Mouse (Mus musculus): ENCODE results near the gene Cwc27. TPM values are rescaled to one million over a fixed set of nuclear protein-coding genes. Genes with fewer than 3 reads are reported as not detected.

The Cwc27 gene
- polyA plus RNA-seq, 1 experiment from 2014 or later: 7.0 TPM

DNA sequence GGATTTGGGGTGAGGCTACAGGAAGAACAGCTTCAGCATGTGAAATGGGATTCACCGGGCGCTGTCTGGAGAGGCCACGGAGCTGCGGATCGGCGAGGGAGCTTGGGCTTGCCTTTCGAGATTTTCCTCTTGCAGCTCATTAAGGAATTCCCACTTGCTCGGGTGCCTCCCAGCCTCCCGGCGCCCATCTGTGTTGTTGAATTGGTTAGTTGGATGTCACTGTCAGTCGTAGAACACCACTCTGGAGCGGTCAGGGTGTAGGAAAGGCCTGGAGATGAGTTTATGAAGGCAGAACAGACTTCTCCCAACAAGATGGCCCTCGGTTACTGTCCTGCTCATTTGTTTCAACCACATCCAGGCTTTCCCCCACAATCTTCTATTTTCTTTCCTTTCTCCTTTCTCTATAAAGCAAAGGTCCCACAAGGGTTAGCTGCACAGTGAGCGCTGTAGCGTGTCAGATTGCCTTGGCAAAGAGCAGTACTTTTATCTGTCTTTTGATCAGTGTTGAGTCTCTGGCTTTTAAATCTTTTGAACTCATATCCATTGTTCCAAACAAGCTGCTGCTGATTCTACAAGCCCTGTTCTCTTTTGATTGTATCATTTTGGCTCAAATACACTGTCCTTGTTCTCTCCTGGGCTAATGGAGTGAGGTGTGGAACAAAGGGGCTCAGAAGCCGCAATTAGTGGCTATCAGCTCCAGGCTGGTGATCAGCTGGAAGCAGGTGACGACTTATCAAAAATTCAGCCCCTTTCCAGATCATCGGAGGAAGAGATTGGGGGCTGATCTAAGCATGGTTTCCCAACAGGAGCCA is 200.7 kb downstream of the Cwc27 start:
- 77% methylated on average over 18 of the region's 18 CpGs for whole genome bisulfite sequencing (ENCODE audit: insufficient replicate concordance)
- no peaks in the 10 kb centered on the region for H3K27me3 ChIP-seq (ENCODE audit: control insufficient read depth, insufficient read depth, low read depth, low read length)

DNA sequence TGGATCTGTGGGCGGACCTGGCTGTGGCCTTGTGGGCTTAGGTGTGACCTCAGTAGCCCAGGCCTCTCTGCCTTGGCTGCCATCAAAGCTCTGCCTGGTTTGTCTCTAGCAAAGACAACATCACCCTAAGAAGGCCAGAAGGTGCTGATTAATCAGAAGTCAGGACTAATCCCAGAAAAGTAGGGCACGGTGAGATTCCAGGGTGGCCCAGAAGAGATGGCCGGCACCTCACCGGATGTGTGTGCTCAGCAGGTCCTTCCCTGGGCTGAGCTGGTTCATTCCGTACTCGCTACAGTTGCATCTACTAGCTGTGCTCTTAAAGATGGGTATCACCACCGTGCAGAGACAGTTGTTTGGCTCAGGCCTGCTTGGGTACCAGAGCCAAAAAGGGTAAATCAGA is 201.8 kb downstream of the Cwc27 start:
- Histone ChIP-seq H3K4me2 (ENCODE audit: low read depth, low read length) (no peak overlapping the region), H3K36me3 (ENCODE audit: control insufficient read depth, insufficient read depth) (no peaks in the 10 kb centered on the region), H3K4me3 (ENCODE audit: low read depth, low read length) (no peak overlapping the region), H3K9ac (ENCODE audit: low read depth, low read length) (no peak overlapping the region), H3K27ac (ENCODE audit: low read length) (no peak overlapping the region), H3K9me3 (replicated peaks; ENCODE audit: control insufficient read depth, low read length) (no peaks in the 10 kb centered on the region), H3K27me3 (ENCODE audit: control insufficient read depth, insufficient read depth, low read depth, low read length) (no peaks in the 10 kb centered on the region), H3K4me1 (ENCODE audit: control insufficient read depth, low read depth, low read length) (no peaks in the 10 kb centered on the region)
- ATAC-seq (ENCODE audit: low read depth): no peak
- WGBS (ENCODE audit: insufficient replicate concordance): 77% methylated on average over 7 of the region's 7 CpGs

More for the DNA sequence above, 200.7 kb downstream of the Cwc27 start:
- H3K9me3 ChIP-seq (replicated peaks; ENCODE audit: control insufficient read depth, low read length): no peaks in the 10 kb centered on the region
- H3K4me3 ChIP-seq (ENCODE audit: low read depth, low read length): no peak overlapping the region
- H3K4me1 ChIP-seq (ENCODE audit: control insufficient read depth, low read depth, low read length): no peaks in the 10 kb centered on the region
- no peak for ATAC-seq (ENCODE audit: low read depth)
- no peaks in the 10 kb centered on the region for H3K36me3 ChIP-seq (ENCODE audit: control insufficient read depth, insufficient read depth)
- H3K27ac ChIP-seq (ENCODE audit: low read length): no peak overlapping the region
- no peak overlapping the region for H3K9ac ChIP-seq (ENCODE audit: low read depth, low read length)
- H3K4me2 ChIP-seq (ENCODE audit: low read depth, low read length): no peak overlapping the region

DNA sequence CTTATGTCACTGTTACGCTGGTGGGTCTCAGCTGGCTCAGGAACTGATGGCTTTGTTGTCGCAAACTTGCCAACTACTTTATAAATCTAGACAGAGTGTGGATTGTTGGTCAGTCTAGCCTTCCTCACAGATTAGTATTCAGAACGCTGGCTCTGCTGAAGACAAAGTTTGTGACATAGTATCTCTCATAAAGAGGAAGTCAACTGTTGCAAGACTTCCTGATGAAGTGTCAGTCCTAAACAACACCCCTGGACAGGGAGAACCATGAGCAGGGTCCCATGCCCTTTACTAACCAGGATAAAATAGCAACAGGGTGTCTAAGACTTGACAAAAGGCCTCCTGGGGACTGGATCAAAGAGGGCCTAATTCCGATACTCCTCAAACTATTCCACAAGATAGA is 205.6 kb downstream of the Cwc27 start:
- no peaks in the 10 kb centered on the region for H3K4me1 ChIP-seq (ENCODE audit: control insufficient read depth, low read depth, low read length)
- no peak overlapping the region for H3K9ac ChIP-seq (ENCODE audit: low read depth, low read length)
- H3K9me3 ChIP-seq (replicated peaks; ENCODE audit: control insufficient read depth, low read length): no peaks in the 10 kb centered on the region
- H3K4me2 ChIP-seq (ENCODE audit: low read depth, low read length): no peak overlapping the region
- H3K27ac ChIP-seq (ENCODE audit: low read length): no peak overlapping the region
- no peak overlapping the region for H3K4me3 ChIP-seq (ENCODE audit: low read depth, low read length)
- WGBS (ENCODE audit: insufficient replicate concordance): 56% methylated on average over 4 of the region's 4 CpGs
- ATAC-seq (ENCODE audit: low read depth): peak; percentile 35
- no peaks in the 10 kb centered on the region for H3K36me3 ChIP-seq (ENCODE audit: control insufficient read depth, insufficient read depth)
- no peaks in the 10 kb centered on the region for H3K27me3 ChIP-seq (ENCODE audit: control insufficient read depth, insufficient read depth, low read depth, low read length)

DNA sequence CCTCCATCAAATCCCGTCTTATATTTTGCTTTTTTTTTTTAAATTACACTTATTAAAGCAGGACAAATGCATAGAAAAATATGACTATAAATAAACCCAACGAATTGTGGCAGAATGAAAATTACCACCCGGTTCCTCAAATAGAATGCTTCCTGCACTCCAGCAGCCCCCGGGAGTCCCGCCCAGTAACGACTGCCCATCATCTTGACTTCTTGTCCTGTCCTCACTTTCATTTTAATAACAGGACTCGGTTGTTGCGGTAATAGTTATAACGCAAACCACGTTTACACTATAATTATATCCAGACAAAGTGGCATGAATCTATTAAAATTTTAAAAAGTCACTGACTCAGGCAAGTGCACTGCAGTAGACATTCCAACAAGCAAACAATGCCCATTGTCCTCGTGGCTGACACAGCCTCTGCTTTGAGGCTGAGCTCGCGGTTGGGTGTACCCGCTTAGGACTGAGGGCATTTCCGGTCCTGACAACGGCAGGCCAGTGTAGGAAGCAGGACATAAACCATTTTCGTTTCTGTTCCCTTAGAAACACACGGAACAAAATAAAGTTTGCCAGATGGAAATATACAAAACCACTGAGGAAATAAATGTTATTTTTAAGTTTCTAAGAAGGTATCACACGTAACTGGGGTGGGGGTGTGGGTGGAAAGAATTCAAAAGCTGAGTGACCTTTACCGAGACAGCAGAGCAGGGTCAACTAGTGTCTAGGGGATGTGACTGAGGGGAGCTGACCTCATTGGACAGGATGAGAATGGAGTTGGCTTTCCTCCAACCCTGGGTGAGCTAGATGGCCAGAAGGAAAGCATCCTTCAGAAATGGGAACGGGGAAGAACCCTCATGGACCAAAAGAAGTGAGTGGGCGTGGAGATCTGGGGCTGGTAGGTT is 206.5 kb downstream of the Cwc27 start:
- ATAC-seq (ENCODE audit: low read depth): 0 out of 2 replicates have a peak, but pooled peaks have one; percentile 59
- Histone ChIP-seq H3K4me2 (ENCODE audit: low read depth, low read length) (peak overlapping the region; percentile 44), H3K4me3 (ENCODE audit: low read depth, low read length) (peak overlapping the region; percentile 39), H3K27ac (ENCODE audit: low read length) (no peak overlapping the region), H3K27me3 (ENCODE audit: control insufficient read depth, insufficient read depth, low read depth, low read length) (no peaks in the 10 kb centered on the region), H3K9ac (ENCODE audit: low read depth, low read length) (no peak overlapping the region), H3K36me3 (ENCODE audit: control insufficient read depth, insufficient read depth) (no peaks in the 10 kb centered on the region), H3K4me1 (ENCODE audit: control insufficient read depth, low read depth, low read length) (no peaks in the 10 kb centered on the region), H3K9me3 (replicated peaks; ENCODE audit: control insufficient read depth, low read length) (no peaks in the 10 kb centered on the region)
- 32% methylated on average over 22 of the region's 22 CpGs for whole genome bisulfite sequencing (ENCODE audit: insufficient replicate concordance)

DNA sequence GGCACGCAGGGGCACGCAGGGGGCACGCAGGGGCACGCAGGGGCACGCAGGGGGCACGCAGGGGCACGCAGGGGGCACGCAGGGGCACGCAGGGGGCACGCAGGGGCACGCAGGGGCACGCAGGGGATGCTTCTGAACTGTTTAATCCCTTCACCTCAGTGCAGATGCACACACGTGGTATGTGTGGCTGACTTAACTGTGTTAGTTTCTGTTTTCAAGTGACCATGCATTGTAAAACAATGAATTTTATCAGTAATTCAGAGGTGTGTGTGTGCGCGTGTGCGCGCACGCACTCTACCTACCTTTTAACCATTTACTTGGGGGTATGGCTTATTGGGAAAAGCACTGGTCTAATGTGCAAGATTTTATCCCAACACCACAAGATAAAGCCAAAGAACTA is 208.4 kb downstream of the Cwc27 start:
- Histone ChIP-seq H3K27me3 (ENCODE audit: control insufficient read depth, insufficient read depth, low read depth, low read length) (no peaks in the 10 kb centered on the region), H3K4me1 (ENCODE audit: control insufficient read depth, low read depth, low read length) (no peaks in the 10 kb centered on the region), H3K4me2 (ENCODE audit: low read depth, low read length) (no peak overlapping the region), H3K9ac (ENCODE audit: low read depth, low read length) (no peak overlapping the region), H3K9me3 (replicated peaks; ENCODE audit: control insufficient read depth, low read length) (no peaks in the 10 kb centered on the region), H3K27ac (ENCODE audit: low read length) (no peak overlapping the region), H3K36me3 (ENCODE audit: control insufficient read depth, insufficient read depth) (no peaks in the 10 kb centered on the region), H3K4me3 (ENCODE audit: low read depth, low read length) (no peak overlapping the region)
- 73% methylated on average over 18 of the region's 18 CpGs for WGBS (ENCODE audit: insufficient replicate concordance)
- no peak for ATAC-seq (ENCODE audit: low read depth)

DNA sequence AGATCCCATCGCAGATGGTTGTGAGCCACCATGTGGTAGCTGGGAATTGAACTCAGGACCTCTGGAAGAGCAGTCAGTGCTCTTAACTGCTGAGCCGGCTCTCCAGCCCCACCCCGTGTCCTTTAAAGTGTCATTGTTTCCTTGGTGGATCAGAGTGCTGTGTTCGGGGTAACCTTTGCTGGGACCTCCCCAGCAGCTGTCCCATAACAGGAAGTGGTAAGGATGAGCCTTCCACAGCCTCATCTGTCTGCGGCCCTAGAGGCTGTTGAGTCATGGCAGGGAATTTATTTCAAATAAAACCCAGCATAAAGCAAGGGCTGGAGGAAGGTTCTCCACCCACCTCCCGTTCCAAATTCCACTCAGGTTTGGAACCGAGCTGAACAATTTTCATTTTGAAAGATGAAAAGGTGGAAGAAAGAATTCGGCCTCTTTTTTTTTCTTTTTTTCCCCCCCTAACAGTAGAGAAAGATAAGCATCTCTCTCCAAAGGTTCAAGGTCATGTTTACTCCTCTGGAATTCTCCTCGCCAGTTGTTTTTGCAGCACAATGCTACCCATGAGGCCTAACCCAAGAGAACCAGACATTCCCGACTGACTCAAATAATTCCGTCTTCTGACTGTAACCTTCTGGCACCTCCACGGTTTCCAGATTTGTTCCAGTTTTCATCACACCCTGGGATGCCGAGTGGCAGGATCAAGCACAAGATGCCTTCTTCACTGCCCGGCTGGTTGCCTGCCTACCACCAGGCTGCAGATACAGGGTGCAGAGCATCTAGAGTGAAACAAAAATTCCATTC is 210.0 kb downstream of the Cwc27 start:
- no peaks in the 10 kb centered on the region for H3K27me3 ChIP-seq (ENCODE audit: control insufficient read depth, insufficient read depth, low read depth, low read length)
- H3K4me2 ChIP-seq (ENCODE audit: low read depth, low read length): no peak overlapping the region
- ATAC-seq (ENCODE audit: low read depth): no peak; the same call in 1 of the 2 replicates
- H3K9ac ChIP-seq (ENCODE audit: low read depth, low read length): no peak overlapping the region
- WGBS (ENCODE audit: insufficient replicate concordance): 45% methylated on average over 14 of the region's 14 CpGs
- H3K36me3 ChIP-seq (ENCODE audit: control insufficient read depth, insufficient read depth): no peaks in the 10 kb centered on the region
- no peaks in the 10 kb centered on the region for H3K4me1 ChIP-seq (ENCODE audit: control insufficient read depth, low read depth, low read length)
- H3K27ac ChIP-seq (ENCODE audit: low read length): no peak overlapping the region
- H3K4me3 ChIP-seq (ENCODE audit: low read depth, low read length): no peak overlapping the region
- no peaks in the 10 kb centered on the region for H3K9me3 ChIP-seq (replicated peaks; ENCODE audit: control insufficient read depth, low read length)

DNA sequence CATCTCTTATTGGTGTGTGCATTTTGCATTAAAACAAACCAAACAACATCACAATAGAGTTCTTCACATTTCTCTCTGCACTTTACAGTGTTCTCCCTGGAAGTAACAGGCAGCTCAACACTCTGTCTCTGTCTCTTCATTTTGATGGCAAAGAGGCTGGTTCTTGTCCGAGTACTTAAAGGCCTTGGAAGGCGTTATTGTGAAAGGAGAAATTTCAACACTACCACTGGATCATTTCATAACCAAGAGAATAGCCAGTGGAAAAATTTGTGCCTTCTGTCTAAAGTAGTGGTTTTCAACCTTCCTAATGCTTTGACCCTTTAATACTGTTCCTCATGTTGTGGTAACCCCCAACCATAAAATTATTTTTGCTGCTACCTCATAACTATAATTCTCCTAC is 211.8 kb downstream of the Cwc27 start:
- no peak overlapping the region for H3K4me2 ChIP-seq (ENCODE audit: low read depth, low read length)
- no peaks in the 10 kb centered on the region for H3K4me1 ChIP-seq (ENCODE audit: control insufficient read depth, low read depth, low read length)
- H3K27me3 ChIP-seq (ENCODE audit: control insufficient read depth, insufficient read depth, low read depth, low read length): no peaks in the 10 kb centered on the region
- ATAC-seq (ENCODE audit: low read depth): no peak
- no peaks in the 10 kb centered on the region for H3K36me3 ChIP-seq (ENCODE audit: control insufficient read depth, insufficient read depth)
- 53% methylated on average over 2 of the region's 2 CpGs for WGBS (ENCODE audit: insufficient replicate concordance)
- H3K9ac ChIP-seq (ENCODE audit: low read depth, low read length): no peak overlapping the region
- no peak overlapping the region for H3K4me3 ChIP-seq (ENCODE audit: low read depth, low read length)
- H3K9me3 ChIP-seq (replicated peaks; ENCODE audit: control insufficient read depth, low read length): no peaks in the 10 kb centered on the region
- no peak overlapping the region for H3K27ac ChIP-seq (ENCODE audit: low read length)

DNA sequence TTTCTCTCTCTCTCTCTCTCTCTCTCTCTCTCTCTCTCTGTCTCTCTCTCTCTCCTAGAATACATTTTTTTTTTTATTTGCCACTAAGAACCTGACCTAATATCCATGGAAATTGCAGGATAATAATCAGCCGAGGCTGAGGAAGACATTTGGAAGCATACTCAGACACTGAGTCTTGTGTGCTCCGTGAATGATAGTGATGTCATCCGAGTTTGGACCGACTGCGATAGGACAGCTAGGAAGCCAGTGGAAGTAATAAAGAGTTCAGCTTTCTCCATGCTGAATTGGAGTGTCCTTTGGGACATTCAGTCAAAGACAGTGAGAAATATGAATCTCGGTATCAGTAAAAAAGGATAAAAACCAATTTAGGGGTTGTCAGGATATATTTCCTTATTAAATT is 214.7 kb downstream of the Cwc27 start:
- H3K4me2 ChIP-seq (ENCODE audit: low read depth, low read length): no peak overlapping the region
- no peak overlapping the region for H3K4me3 ChIP-seq (ENCODE audit: low read depth, low read length)
- 73% methylated on average over 6 of the region's 6 CpGs for WGBS (ENCODE audit: insufficient replicate concordance)
- H3K4me1 ChIP-seq (ENCODE audit: control insufficient read depth, low read depth, low read length): no peaks in the 10 kb centered on the region
- no peaks in the 10 kb centered on the region for H3K27me3 ChIP-seq (ENCODE audit: control insufficient read depth, insufficient read depth, low read depth, low read length)
- no peak overlapping the region for H3K27ac ChIP-seq (ENCODE audit: low read length)
- no peak overlapping the region for H3K9ac ChIP-seq (ENCODE audit: low read depth, low read length)
- H3K36me3 ChIP-seq (ENCODE audit: control insufficient read depth, insufficient read depth): no peaks in the 10 kb centered on the region
- no peaks in the 10 kb centered on the region for H3K9me3 ChIP-seq (replicated peaks; ENCODE audit: control insufficient read depth, low read length)
- ATAC-seq (ENCODE audit: low read depth): no peak
